Mouse (Mus musculus) adrenal gland, adult 18-20 months (tissue): ENCODE results near the gene Dmrt1. TPM values are rescaled to one million over a fixed set of nuclear protein-coding genes. Genes with fewer than 3 reads are reported as not detected.

Experiments used
- DNase-seq, 2 experiments: peaks; one replicate each; pipeline ENCODE4 v3.0.0; 2021 to 2022; ENCODE audit warnings: low spot score in 2 of 2
- total RNA-seq, 2 experiments: library from RNA; stranded (reverse); gene quantifications; 1 replicate in 1 of 2; 2 replicates in 1 of 2; pipeline ENCODE4 v1.2.3; 2021

Gene Dmrt1
- total RNA-seq, 2 experiments from 2014 or later = not detected

- no peak for DNase-seq
Measured at GRCm38 (mm10) chr19:25615889-25616288, 110.5 kb downstream of the Dmrt1 start.

GRCm38 (mm10) chr19:25622291-25623251 lies 117.2 kb downstream of the Dmrt1 start:
- DNase-seq = peak; percentile 74 to 78

GRCm38 (mm10) chr19:25628490-25628889 lies 123.1 kb downstream of the Dmrt1 start:
- DNase-seq = peak; percentile 58 to 67

GRCm38 (mm10) chr19:25635119-25635518 lies 129.7 kb downstream of the Dmrt1 start:
- no peak for DNase-seq

- peak; percentile 53 to 61 for DNase-seq
Measured at GRCm38 (mm10) chr19:25635622-25636244, 130.3 kb downstream of the Dmrt1 start.

GRCm38 (mm10) chr19:25638766-25639361 lies 133.4 kb downstream of the Dmrt1 start:
- no peak for DNase-seq

- DNase-seq = no peak
Measured at GRCm38 (mm10) chr19:25641786-25642185, 136.4 kb downstream of the Dmrt1 start.

- DNase-seq = no peak
Measured at GRCm38 (mm10) chr19:25647136-25647535, 141.7 kb downstream of the Dmrt1 start.

GRCm38 (mm10) chr19:25648701-25649100 lies 143.3 kb downstream of the Dmrt1 start:
- no peak for DNase-seq

GRCm38 (mm10) chr19:25650474-25650873 lies 145.1 kb downstream of the Dmrt1 start:
- no peak for DNase-seq

- no peak for DNase-seq
Measured at GRCm38 (mm10) chr19:25652560-25652959, 147.1 kb downstream of the Dmrt1 start.

Other genes starting within 250 kb of the Dmrt1 start
- gene Dmrt3, start 104.7 kb downstream of the Dmrt1 start, total RNA-seq = not detected
- 1 to 10 TPM; 3.5 to 9.6 TPM for gene Dmrt2, start 166.8 kb downstream of the Dmrt1 start, total RNA-seq